Mouse (Mus musculus) CH12.LX (cell line): ENCODE data around the gene Slc48a1.

Experiments
- BHLHE40 ChIP-seq: IDR thresholded peaks from 2 replicates; pipeline ENCODE4 v1.6.1; 2011; ENCODE audit warnings: mild to moderate bottlenecking, low read depth, low read length, improper control_type of control experiment
- CHD1 ChIP-seq: IDR thresholded peaks from 2 replicates; pipeline ENCODE4 v1.6.1; 2012; ENCODE audit warnings: low read depth, low read length, improper control_type of control experiment, inconsistent platforms
- CTCF ChIP-seq, 2 experiments: IDR thresholded peaks in 1 of 2; conservative IDR thresholded peaks in 1 of 2; 2 replicates each; pipeline ENCODE4 v1.5.1; 2011 to 2012; ENCODE audit warnings: low read depth in 2 of 2, low read length in 2 of 2, improper control_type of control experiment in 1 of 2, inconsistent platforms in 1 of 2, mild to moderate bottlenecking in 1 of 2, moderate library complexity in 1 of 2
- EP300 ChIP-seq: IDR thresholded peaks from 2 replicates; pipeline ENCODE4 v1.6.1; 2011; ENCODE audit warnings: low read length, improper control_type of control experiment
- IRF4 ChIP-seq: IDR thresholded peaks from 2 replicates; pipeline ENCODE4 v1.6.1; 2014; ENCODE audit warnings: low read depth, mild to moderate bottlenecking, inconsistent platforms, low read length, improper control_type of control experiment
- KAT2A ChIP-seq: IDR thresholded peaks from 2 replicates; pipeline ENCODE4 v1.6.1; 2012; ENCODE audit warnings: low read length, improper control_type of control experiment, inconsistent platforms; ENCODE audit not compliant: insufficient replicate concordance
- MAX ChIP-seq: IDR thresholded peaks from 2 replicates; pipeline ENCODE4 v1.6.1; 2011; ENCODE audit warnings: low read length, improper control_type of control experiment
- SIN3A ChIP-seq: IDR thresholded peaks from 2 replicates; pipeline ENCODE4 v1.6.1; 2012; ENCODE audit warnings: low read length, improper control_type of control experiment, inconsistent platforms

- TF ChIP-seq CTCF (conservative IDR thresholded peaks at IDR 0.05 in 1 of 2, IDR thresholded peaks at IDR 0.05 in 1 of 2; ENCODE audit: low read depth in 2 of 2, low read length in 2 of 2) (no peak), KAT2A (no peak), CHD1 (no peak), MAX (no peak), SIN3A (no peak), EP300 (no peak), BHLHE40 (no peak), IRF4 (no peak)
These were observed 18.3 kb upstream of the Slc48a1 start for GRCm38 (mm10) chr15:97760006-97760405.
